Mouse (Mus musculus): ENCODE measurements around the gene Fam193a.

- no peak for TF ChIP-seq CTCF (IDR thresholded peaks at IDR 0.05; ENCODE audit: low read depth, low read length)
- TF ChIP-seq POLR2A (IDR thresholded peaks at IDR 0.05; ENCODE audit: insufficient read depth, low read length): no peak
Measured at GRCm38 (mm10) chr5:34461294-34461693, 91.6 kb downstream of the Fam193a start.
